Mouse (Mus musculus) heart, adult 2 months (tissue): ENCODE results near the gene 4930412O13Rik.

Experiments used
- CTCF ChIP-seq: fragments of 200-600 bp; IDR thresholded peaks from 2 replicates; pipeline ENCODE4 v1.8.1; 2022; ENCODE audit warnings: antibody characterized with exemption, mild to moderate bottlenecking, moderate library complexity
- EP300 ChIP-seq: fragments of 200-500 bp; IDR thresholded peaks from 2 replicates; pipeline ENCODE4 v1.6.1; 2011; ENCODE audit warnings: low read depth, low read length, control low read depth; ENCODE audit not compliant: insufficient read depth
- POLR2A ChIP-seq: fragments of 200-500 bp; IDR thresholded peaks from 2 replicates; pipeline ENCODE4 v1.6.1; 2011; ENCODE audit warnings: mild to moderate bottlenecking, low read depth, low read length, control low read depth; ENCODE audit not compliant: insufficient read depth

- TF ChIP-seq POLR2A (no peak), EP300 (no peak), CTCF (no peak)
These were observed 45.8 kb downstream of the 4930412O13Rik start for GRCm38 (mm10) chr2:9926905-9927283.
